Mouse (Mus musculus) monocyte, adult 59 days (primary cell): Measurements from ENCODE around the gene F3. TPM values are rescaled to one million over a fixed set of nuclear protein-coding genes. Genes with fewer than 3 reads are reported as not detected.

ENCODE experiments used
- total RNA-seq, 2 experiments: library from RNA; stranded (reverse); gene quantifications; one replicate each; pipeline ENCODE4 v1.2.4; 2023

The F3 gene
- not detected for total RNA-seq

DNA sequence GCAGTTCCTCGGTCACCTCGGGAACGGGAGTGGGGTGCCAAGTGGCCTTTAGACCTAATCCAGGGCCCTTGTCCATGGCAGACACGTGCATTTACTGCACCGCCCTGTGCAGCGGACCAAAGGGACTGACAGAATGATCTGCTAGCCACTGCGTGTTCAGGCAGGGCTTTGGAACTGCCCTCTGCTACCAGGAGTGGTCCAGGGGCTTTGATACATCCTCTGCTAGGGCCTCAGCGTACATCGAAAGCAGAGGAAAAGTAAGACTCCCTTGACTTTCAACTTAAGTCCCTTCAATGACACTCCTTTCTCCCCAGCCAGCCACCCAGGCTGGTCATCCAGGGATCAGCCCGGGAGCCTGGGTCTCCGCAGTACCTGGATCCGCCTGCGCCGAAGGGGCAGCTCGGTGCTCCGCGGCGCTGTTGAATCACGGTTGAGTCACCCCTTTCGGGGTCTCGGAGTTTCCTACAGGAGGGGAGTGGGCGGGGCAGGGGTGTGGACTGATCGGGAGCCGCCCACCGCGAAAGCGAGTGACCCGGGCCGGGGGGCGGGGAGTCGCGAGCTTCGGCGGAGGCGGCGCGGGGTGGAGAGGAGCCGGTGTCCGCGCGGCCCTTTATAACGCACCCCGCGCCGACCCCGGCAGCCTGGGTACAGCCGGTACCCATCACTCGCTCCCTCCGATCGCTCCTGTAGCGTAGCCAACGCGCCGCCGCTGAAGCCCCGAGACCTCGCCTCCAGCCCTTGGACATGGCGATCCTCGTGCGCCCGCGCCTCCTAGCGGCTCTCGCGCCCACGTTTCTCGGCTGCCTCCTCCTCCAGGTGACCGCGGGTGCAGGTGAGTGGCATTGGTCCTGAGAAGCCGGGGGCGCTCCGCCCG is at the start of gene F3:
Gene F3, plus strand, starts transcription at position 567 of the 874 bp plus-strand sequence.

Other genes with a start within 250 kb of the F3 start
- gene Slc44a3, start 191.1 kb upstream of the F3 start, total RNA-seq, result not detected
- gene 4930432M17Rik, start 52.8 kb upstream of the F3 start, total RNA-seq, result not detected
- gene Abcd3, start 91.8 kb downstream of the F3 start, total RNA-seq, result 10 to 100 TPM; 14.2 to 16.5 TPM
- gene Arhgap29, start 229.0 kb downstream of the F3 start, total RNA-seq, result 1 to 10 TPM; 4.4 to 5.2 TPM